Mouse (Mus musculus) E14TG2a.4 (cell line): ENCODE results near the gene Zim1.

Experiments
- CTCF ChIP-seq: conservative IDR thresholded peaks from 2 replicates; pipeline ENCODE4 v1.5.1; 2014; ENCODE audit warnings: low read length
- NANOG ChIP-seq: IDR thresholded peaks from 2 replicates; pipeline ENCODE4 v1.6.1; 2014; ENCODE audit warnings: borderline replicate concordance, low read length, mixed read lengths
- POU5F1 ChIP-seq: IDR thresholded peaks from 2 replicates; pipeline ENCODE4 v1.6.1; 2014; ENCODE audit warnings: low read length, borderline replicate concordance

DNA sequence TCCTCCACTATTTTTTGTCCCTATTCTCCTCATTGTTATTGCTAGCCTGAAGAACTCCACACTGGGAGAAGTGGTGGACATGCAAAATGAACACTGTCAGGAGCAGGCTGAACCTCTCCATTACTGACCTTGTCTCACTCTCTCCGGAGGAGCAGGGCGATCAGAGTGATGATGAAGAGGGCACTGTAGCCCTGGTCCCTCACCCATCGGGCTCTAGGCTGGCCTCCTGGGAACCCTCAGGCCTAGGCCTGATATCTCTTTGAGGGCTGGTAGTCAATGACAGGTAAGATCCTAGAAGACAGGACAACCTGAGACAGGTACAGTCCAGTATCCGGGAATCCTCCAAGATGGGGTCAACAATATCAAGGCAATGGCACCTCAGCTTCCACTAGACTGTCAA, 58.2 kb downstream of the Zim1 start:
- no peak for TF ChIP-seq CTCF
- TF ChIP-seq POU5F1, result no peak
- TF ChIP-seq NANOG, result no peak
